Mouse (Mus musculus): Measurements from ENCODE around the gene Paox. TPM values are rescaled to one million over a fixed set of nuclear protein-coding genes. Genes with fewer than 3 reads are reported as not detected.

Gene Paox
- polyA plus RNA-seq, 1 experiment from 2014 or later: 7.5 TPM

Other genes with a start within 250 kb of the Paox start
- 2.1 and 3.1 TPM in 2 replicates for gene Kndc1, start 221.1 kb upstream of the Paox start, polyA plus RNA-seq (2015; fragmentation: Nextera tagmentation; extraction: Ambion mirVana)
- not detected in 2 replicates for gene Utf1, start 172.0 kb upstream of the Paox start, polyA plus RNA-seq (2015; fragmentation: Nextera tagmentation; extraction: Ambion mirVana)
- 0.50 and 1.2 TPM in 2 replicates for gene 6430531B16Rik, start 137.0 kb upstream of the Paox start, polyA plus RNA-seq (2015; fragmentation: Nextera tagmentation; extraction: Ambion mirVana)
- gene Adam8, start 123.2 kb upstream of the Paox start, polyA plus RNA-seq (2015; fragmentation: Nextera tagmentation; extraction: Ambion mirVana): 3.9 and 4.3 TPM in 2 replicates
- 52.2 and 53.7 TPM in 2 replicates for gene Zfp511, start 79.4 kb upstream of the Paox start, polyA plus RNA-seq (2015; fragmentation: Nextera tagmentation; extraction: Ambion mirVana)
- gene Tubgcp2, start 79.1 kb upstream of the Paox start, polyA plus RNA-seq (2015; fragmentation: Nextera tagmentation; extraction: Ambion mirVana): 69.6 and 74.7 TPM in 2 replicates
- gene Msx3, start 66.7 kb upstream of the Paox start, polyA plus RNA-seq (2015; fragmentation: Nextera tagmentation; extraction: Ambion mirVana): 1.2 and 2.0 TPM in 2 replicates
- 46.4 and 58.4 TPM in 2 replicates for gene Caly, start 33.3 kb upstream of the Paox start, polyA plus RNA-seq (2015; fragmentation: Nextera tagmentation; extraction: Ambion mirVana)
- gene Prap1, start 22.4 kb upstream of the Paox start, polyA plus RNA-seq (2015; fragmentation: Nextera tagmentation; extraction: Ambion mirVana): not detected in 2 replicates
- gene Fuom, start 13.4 kb upstream of the Paox start, polyA plus RNA-seq (2015; fragmentation: Nextera tagmentation; extraction: Ambion mirVana): 19.3 and 19.6 TPM in 2 replicates
- gene Echs1, start 677 bp downstream of the Paox start, polyA plus RNA-seq (2015; fragmentation: Nextera tagmentation; extraction: Ambion mirVana): 126 and 128 TPM in 2 replicates
- 35.3 and 38.7 TPM in 2 replicates for gene Mtg1, start 21.8 kb downstream of the Paox start, polyA plus RNA-seq (2015; fragmentation: Nextera tagmentation; extraction: Ambion mirVana)
- gene Sprn, start 39.1 kb downstream of the Paox start, polyA plus RNA-seq (2015; fragmentation: Nextera tagmentation; extraction: Ambion mirVana): 3.3 and 5.3 TPM in 2 replicates
- gene Olfr522, start 49.0 kb downstream of the Paox start, polyA plus RNA-seq (2015; fragmentation: Nextera tagmentation; extraction: Ambion mirVana): not detected in 2 replicates
- gene Olfr523, start 57.4 kb downstream of the Paox start, polyA plus RNA-seq (2015; fragmentation: Nextera tagmentation; extraction: Ambion mirVana): not detected in 2 replicates
- not detected in 2 replicates for gene Olfr524, start 90.2 kb downstream of the Paox start, polyA plus RNA-seq (2015; fragmentation: Nextera tagmentation; extraction: Ambion mirVana)
- gene Cd163l1, start 102.5 kb downstream of the Paox start, polyA plus RNA-seq (2015; fragmentation: Nextera tagmentation; extraction: Ambion mirVana): not detected in 2 replicates
- gene 5830411N06Rik, start 131.5 kb downstream of the Paox start, polyA plus RNA-seq (2015; fragmentation: Nextera tagmentation; extraction: Ambion mirVana): not detected in 2 replicates
- gene Olfr525, start 205.1 kb downstream of the Paox start, polyA plus RNA-seq (2015; fragmentation: Nextera tagmentation; extraction: Ambion mirVana): not detected in 2 replicates
- gene Olfr527, start 218.2 kb downstream of the Paox start, polyA plus RNA-seq (2015; fragmentation: Nextera tagmentation; extraction: Ambion mirVana): not detected in 2 replicates
- not detected in 2 replicates for gene Olfr60, start 245.9 kb downstream of the Paox start, polyA plus RNA-seq (2015; fragmentation: Nextera tagmentation; extraction: Ambion mirVana)